Mouse (Mus musculus): ENCODE measurements around the gene Adcy1.

The Adcy1 gene

GRCm38 (mm10) chr11:7134319-7134718, 71.0 kb downstream of the Adcy1 start:
- no peak for DNase-seq (ENCODE audit: low read depth, low spot score)

GRCm38 (mm10) chr11:7135301-7135700, 72.0 kb downstream of the Adcy1 start:
- DNase-seq (ENCODE audit: low read depth, low spot score) = no peak

- no peak for DNase-seq (ENCODE audit: low read depth, low spot score)
Measured at GRCm38 (mm10) chr11:7135763-7136162, 72.5 kb downstream of the Adcy1 start.

GRCm38 (mm10) chr11:7136246-7136855, 73.1 kb downstream of the Adcy1 start:
- DNase-seq (ENCODE audit: low read depth, low spot score) = no peak

GRCm38 (mm10) chr11:7138370-7138769, 75.1 kb downstream of the Adcy1 start:
- DNase-seq (ENCODE audit: low read depth, low spot score) = no peak

- DNase-seq (ENCODE audit: low read depth, low spot score) = peak; percentile 69
Measured at GRCm38 (mm10) chr11:7140449-7140848, 77.2 kb downstream of the Adcy1 start.

- peak; percentile 24 for DNase-seq (ENCODE audit: low read depth, low spot score)
Measured at GRCm38 (mm10) chr11:7142725-7143124, 79.4 kb downstream of the Adcy1 start.

GRCm38 (mm10) chr11:7144369-7144768, 81.1 kb downstream of the Adcy1 start:
- DNase-seq (ENCODE audit: low read depth, low spot score) = peak; percentile 36

- no peak for DNase-seq (ENCODE audit: low read depth, low spot score)
Measured at GRCm38 (mm10) chr11:7145221-7145620, 81.9 kb downstream of the Adcy1 start.

GRCm38 (mm10) chr11:7147536-7147935, 84.2 kb downstream of the Adcy1 start:
- DNase-seq (ENCODE audit: low read depth, low spot score) = no peak

GRCm38 (mm10) chr11:7147945-7148344, 84.7 kb downstream of the Adcy1 start:
- no peak for DNase-seq (ENCODE audit: low read depth, low spot score)

GRCm38 (mm10) chr11:7149471-7149870, 86.2 kb downstream of the Adcy1 start:
- no peak for DNase-seq (ENCODE audit: low read depth, low spot score)

- DNase-seq (ENCODE audit: low read depth, low spot score) = no peak
Measured at GRCm38 (mm10) chr11:7150511-7150910, 87.2 kb downstream of the Adcy1 start.

- DNase-seq (ENCODE audit: low read depth, low spot score) = no peak
Measured at GRCm38 (mm10) chr11:7152371-7152770, 89.1 kb downstream of the Adcy1 start.

GRCm38 (mm10) chr11:7153081-7153480, 89.8 kb downstream of the Adcy1 start:
- no peak for DNase-seq (ENCODE audit: low read depth, low spot score)

- DNase-seq (ENCODE audit: low read depth, low spot score) = no peak
Measured at GRCm38 (mm10) chr11:7156427-7156826, 93.1 kb downstream of the Adcy1 start.

- DNase-seq (ENCODE audit: low read depth, low spot score) = no peak
Measured at GRCm38 (mm10) chr11:7158196-7158595, 94.9 kb downstream of the Adcy1 start.

GRCm38 (mm10) chr11:7160146-7160545, 96.9 kb downstream of the Adcy1 start:
- DNase-seq (ENCODE audit: low read depth, low spot score) = no peak

- peak; percentile 40 for DNase-seq (ENCODE audit: low read depth, low spot score)
Measured at GRCm38 (mm10) chr11:7160637-7161101, 97.4 kb downstream of the Adcy1 start.

- DNase-seq (ENCODE audit: low read depth, low spot score) = peak; percentile 81
Measured at GRCm38 (mm10) chr11:7161502-7162174, 98.3 kb downstream of the Adcy1 start.

- no peak for DNase-seq (ENCODE audit: low read depth, low spot score)
Measured at GRCm38 (mm10) chr11:7164416-7164815, 101.1 kb downstream of the Adcy1 start.

- no peak for DNase-seq (ENCODE audit: low read depth, low spot score)
Measured at GRCm38 (mm10) chr11:7169645-7170044, 106.4 kb downstream of the Adcy1 start.

- no peak for DNase-seq (ENCODE audit: low read depth, low spot score)
Measured at GRCm38 (mm10) chr11:7173664-7174063, 110.4 kb downstream of the Adcy1 start.
